Mouse (Mus musculus) heart, postnatal 36 days (tissue): Measurements from ENCODE around the gene Tspo2. TPM values are rescaled to one million over a fixed set of nuclear protein-coding genes. Genes with fewer than 3 reads are reported as not detected.
A peak's percentile ranks its signal among the peaks of the same experiment; 100 is the strongest.

Experiments used
- DNase-seq, 2 experiments: peaks; one replicate each; pipeline ENCODE4 v3.0.0; 2021 to 2022
- intact Hi-C: fragments of 180-260 bp; cut with DNase I; formaldehyde crosslinking; loops from one replicate; pipeline ENCODE4 v1.15.1; 2025
- total RNA-seq, 2 experiments: library from RNA; stranded (reverse); gene quantifications; 2 replicates each; pipeline ENCODE4 v1.2.3; 2021

The Tspo2 gene
- total RNA-seq, 2 experiments from 2014 or later: 0.27 to 0.64 TPM

GRCm38 (mm10) chr17:48419571-48419970 lies 31.8 kb downstream of the Tspo2 start:
- DNase-seq: no peak
- intact Hi-C loops: loop anchor here (2.0 kb wide), 1 partner anchor 17 kb away; no protein-coding TSS in a partner anchor

DNA sequence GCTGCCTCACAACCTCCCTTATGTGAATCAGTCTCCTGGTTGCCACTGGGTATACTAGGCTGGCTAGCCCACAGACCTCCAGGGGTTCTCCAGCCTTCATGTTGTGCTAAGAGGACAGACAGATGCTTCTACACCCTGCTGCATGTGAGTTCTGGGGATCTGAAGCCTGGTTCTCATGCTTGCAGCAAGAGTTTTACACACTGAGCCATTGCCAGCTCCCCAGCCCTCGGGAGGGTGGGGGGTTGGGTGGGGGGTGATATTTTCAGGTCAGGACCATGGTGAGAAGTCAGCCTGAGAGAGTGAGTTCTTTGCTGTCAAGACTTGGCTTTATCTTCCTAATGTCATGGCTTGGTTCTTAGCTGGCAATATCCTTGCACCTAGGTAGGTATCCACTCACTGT lies 32.5 kb downstream of the Tspo2 start:
- intact Hi-C loops: loop anchor here (2.0 kb wide), 1 partner anchor 18 kb away; no protein-coding TSS in a partner anchor
- no peak for DNase-seq

- intact Hi-C loops: loop anchor here (2.0 kb wide), 1 partner anchor 19 kb away; no protein-coding TSS in a partner anchor
- peak in 1 of 2 experiments; percentile 23 for DNase-seq
These were observed 33.1 kb downstream of the Tspo2 start for GRCm38 (mm10) chr17:48418174-48418573.

- intact Hi-C loops: loop anchor here (1.0 to 2.0 kb wide), 2 partner anchors 49 to 185 kb away; no protein-coding TSS in a partner anchor
- no peak for DNase-seq
These were observed 33.8 kb downstream of the Tspo2 start for GRCm38 (mm10) chr17:48417521-48417920.

GRCm38 (mm10) chr17:48416425-48417195 lies 34.7 kb downstream of the Tspo2 start:
- DNase-seq: peak in 1 of 2 experiments; percentile 67
- intact Hi-C loops: loop anchor here (1.0 to 2.0 kb wide), 2 partner anchors 50 to 186 kb away; no protein-coding TSS in a partner anchor

DNA sequence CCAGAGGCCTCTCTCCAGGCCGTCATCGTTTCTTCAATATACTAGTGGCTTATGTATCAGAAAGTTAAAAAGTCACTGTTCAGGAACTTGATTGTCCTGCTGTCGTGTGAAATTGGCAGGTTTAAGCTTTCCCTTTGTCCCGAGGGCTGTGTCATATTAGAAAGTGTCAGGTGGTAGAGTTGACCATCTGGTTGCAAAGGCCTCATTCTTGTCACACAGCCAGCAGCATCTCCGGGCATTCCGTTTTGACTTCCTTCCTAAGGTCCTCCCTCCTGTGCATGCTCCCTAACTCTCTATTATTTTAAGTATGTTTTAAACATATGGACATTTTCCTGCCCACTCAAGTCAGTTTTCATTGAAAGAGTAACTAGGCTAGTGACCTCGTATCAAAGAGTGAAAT lies 35.3 kb downstream of the Tspo2 start:
- no peak for DNase-seq
- intact Hi-C loops: loop anchor here (2.0 kb wide), 1 partner anchor 51 kb away; no protein-coding TSS in a partner anchor

DNA sequence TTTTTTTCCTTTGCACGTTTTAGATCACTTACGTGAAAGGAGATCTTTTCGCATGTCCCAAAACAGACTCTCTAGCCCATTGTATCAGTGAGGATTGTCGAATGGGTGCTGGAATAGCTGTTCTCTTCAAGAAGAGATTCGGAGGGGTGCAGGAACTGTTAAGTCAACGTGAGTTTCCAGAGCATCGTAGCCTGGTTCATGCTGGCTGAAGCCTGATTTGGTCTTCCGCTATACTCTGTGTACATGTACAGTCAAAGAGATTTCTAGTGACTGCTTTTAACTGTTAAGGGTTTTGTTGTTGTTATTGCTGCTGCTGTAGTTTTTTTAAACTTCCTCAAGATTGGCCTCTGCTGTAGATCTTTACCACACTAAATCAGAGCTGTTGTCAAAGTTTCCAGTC lies 40.1 kb downstream of the Tspo2 start:
- no peak for DNase-seq
- intact Hi-C loops: no loop called here

DNA sequence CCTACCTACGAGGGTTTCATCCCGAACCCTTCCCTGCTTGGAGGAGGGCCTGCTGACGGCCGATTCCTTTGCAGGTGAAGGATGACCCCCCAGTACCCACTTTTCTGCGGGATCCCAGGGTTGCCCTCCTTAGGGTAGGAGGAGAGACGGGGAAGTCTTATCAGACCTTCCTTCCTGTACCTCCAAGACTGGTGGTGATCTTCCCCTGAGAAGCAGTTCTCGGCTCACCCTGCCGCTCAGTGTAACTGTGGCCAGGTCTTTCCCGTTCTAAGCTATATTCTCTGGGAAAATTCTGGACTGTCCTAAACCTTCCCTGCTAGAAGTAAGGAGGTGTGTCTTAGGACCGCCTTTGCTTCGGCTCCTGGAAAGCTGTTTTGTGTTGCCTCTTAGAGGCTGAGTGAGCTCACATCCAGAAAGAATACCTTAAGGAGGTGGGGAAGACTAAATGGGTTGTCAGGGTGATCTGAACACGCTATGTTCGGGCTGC lies 41.0 kb downstream of the Tspo2 start:
- intact Hi-C loops: no loop called here
- no peak for DNase-seq

DNA sequence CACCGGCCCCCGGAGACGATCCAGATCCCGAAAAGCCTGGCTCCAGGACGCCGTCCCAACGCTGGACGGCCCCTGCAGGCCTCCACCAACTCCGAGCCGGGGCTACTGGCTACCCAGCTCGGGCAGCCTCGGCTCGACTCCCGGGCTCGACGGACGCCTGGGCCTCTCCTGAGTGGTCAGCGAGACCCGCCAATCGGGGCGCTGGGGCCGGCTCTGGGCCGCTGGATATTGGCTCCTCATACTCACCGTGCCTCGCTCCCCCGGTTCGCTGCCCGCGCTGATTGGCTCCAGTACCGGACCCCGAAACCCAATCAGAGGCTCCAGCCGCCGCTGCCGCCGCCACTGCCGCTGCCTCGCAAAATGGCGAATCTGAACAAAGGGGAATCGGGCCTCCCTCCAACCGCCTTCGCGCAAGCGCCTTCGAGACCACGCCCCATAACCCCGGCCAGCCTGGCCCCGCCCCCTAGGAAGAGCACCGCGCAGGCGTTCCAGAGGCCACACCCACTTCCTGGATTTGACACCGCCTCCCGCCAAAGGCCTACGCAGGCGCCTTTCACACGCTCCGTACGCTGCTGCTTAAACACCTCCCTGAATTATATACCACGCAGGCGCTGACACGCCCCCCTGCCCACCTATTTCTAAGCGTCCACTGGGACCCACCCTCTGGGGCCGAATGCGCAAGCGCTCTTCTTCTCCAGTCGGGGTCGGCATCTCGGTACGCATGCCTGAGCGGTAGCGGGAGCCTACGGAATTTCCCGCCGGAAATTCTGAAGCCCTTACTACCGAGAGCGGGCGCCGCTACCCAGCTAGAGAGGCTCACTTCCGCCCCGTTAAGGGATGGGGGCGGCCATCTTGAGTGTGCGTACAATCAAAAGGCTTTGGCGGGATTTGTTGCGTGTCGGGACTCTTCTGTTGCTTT lies 41.7 kb downstream of the Tspo2 start, which contains the start of the genes Nfya and Oard1:
TSS of gene Nfya (minus strand) at position 527 of the 919 bp plus-strand sequence.
TSS of gene Oard1 (plus strand) at position 635 of the 919 bp plus-strand sequence.
- DNase-seq: peak; percentile 99 to 100
- intact Hi-C loops: loop anchor here (5.0 kb wide), 1 partner anchor 132 kb away; no protein-coding TSS in a partner anchor

GRCm38 (mm10) chr17:48408526-48409291 lies 42.6 kb downstream of the Tspo2 start:
- intact Hi-C loops: loop anchor here (5.0 kb wide), 1 partner anchor 131 kb away; no protein-coding TSS in a partner anchor
- peak; percentile 69 to 75 for DNase-seq

DNA sequence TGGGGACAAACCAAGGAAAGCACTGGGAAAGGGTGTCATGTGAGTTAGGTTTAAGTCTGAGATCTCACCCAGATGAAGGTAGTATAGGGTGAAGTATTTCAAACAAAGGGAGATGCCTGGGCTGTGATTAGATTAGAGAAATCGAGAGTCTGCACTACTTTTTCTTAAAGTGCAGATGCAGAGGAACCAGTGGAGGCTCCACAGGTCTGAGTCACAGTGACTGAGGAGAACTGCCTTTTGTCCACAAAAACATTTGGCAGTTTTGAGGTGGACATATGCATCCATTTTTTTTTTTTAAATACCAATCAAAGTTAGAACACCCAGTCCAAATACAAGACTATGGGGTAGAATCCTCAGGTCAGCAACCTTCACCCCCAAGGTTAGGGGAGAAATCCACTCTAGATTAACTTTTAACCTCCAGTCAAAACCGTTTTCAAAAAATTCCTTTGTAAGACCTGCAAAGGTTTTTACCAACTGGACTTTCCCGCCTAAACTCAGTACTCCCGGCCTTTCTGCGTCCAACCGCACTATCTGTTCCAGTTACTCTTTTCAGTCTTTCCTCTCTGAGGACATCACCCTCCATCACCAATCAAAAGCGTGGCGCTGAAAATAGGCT lies 43.3 kb downstream of the Tspo2 start:
- no peak for DNase-seq
- intact Hi-C loops: loop anchor here (5.0 kb wide), 1 partner anchor 131 kb away; no protein-coding TSS in a partner anchor

DNA sequence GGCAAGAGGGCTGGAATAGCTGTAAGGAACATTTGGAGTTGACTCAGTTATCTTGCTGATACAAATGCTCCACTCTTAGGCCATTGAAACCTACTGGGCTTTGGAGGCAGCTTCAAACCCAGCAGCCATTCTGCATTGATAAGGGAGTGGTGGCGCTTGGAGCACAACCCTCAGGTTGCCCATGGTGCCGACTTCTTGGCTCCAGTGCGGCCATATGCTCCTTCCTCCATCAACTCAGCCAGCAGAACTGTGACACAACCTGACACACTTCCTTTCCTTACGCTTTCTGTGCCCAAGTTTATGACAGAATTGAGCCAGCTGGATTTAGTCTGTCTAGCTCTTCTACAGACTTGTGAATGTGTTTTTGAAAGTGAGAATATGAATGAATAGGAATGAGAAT lies 44.2 kb downstream of the Tspo2 start:
- intact Hi-C loops: loop anchor here (5.0 kb wide), 1 partner anchor 130 kb away; no protein-coding TSS in a partner anchor

GRCm38 (mm10) chr17:48404706-48405105 lies 46.6 kb downstream of the Tspo2 start:
- no peak for DNase-seq
- intact Hi-C loops: loop anchor here (5.0 kb wide), 1 partner anchor 127 kb away; no protein-coding TSS in a partner anchor

More for the DNA sequence above, 44.2 kb downstream of the Tspo2 start:
- DNase-seq: no peak

- intact Hi-C loops: no loop called here
- DNase-seq: no peak
These were observed 47.5 kb downstream of the Tspo2 start for GRCm38 (mm10) chr17:48403848-48404247.

- no peak for DNase-seq
- intact Hi-C loops: no loop called here
These were observed 48.6 kb downstream of the Tspo2 start for GRCm38 (mm10) chr17:48402751-48403150.

DNA sequence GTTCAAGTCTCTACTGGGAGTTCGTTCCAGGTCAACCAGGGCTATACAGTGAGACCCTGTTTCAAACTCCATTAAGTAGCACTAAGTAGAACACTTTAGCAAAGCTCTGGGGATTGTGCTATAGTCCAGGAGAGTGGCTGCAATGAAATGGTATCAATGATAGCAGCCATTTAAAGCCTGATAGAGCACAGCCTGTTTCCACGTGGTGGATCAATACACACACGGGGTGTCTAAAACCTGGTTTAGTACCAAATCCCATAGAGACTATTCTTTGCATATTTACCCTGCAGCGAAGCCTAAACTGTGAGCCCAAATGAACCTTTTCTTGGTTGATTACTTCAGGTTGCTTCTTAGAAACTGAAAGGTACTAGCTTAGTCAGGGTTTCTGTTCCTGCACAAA lies 49.6 kb downstream of the Tspo2 start:
- DNase-seq: no peak
- intact Hi-C loops: no loop called here
